Mouse (Mus musculus): ENCODE results near the gene Gm44965. TPM values are rescaled to one million over a fixed set of nuclear protein-coding genes. Genes with fewer than 3 reads are reported as not detected.

Gene Gm44965
- polyA plus RNA-seq, 1 experiment: not detected

- WGBS: 81% methylated on average over 10 of the region's 10 CpGs
- no peak overlapping the region for H3K27ac ChIP-seq (ENCODE audit: insufficient read depth, low read depth, low read length)
- TF ChIP-seq CTCF (IDR thresholded peaks at IDR 0.05; ENCODE audit: insufficient read depth, low read depth, low read length): no peak
- TF ChIP-seq POLR2A (IDR thresholded peaks at IDR 0.05; ENCODE audit: insufficient read depth, low read depth, low read length): no peak
These were observed 20.5 kb upstream of the Gm44965 start for GRCm38 (mm10) chr6:48573280-48573679.

DNA sequence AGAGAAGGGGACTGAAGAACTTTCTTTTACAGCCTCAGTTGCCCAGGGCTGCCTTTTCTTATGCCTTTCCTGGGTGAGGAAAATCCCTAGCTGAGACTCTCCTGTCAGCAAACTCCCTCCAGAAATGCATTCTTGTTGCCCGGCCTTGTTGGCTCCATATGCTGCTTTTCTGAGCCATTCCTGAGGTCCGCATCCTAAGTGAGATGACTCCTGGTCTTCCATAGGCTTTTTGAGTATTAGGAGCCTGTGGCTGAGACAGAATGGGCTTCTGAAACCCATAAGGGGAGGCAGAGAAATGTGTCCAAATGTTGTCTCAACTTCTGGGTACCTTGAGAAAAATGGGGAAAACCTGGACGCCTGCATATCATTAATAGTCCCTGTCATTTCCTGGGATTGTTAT lies 19.8 kb upstream of the Gm44965 start:
- no peak for TF ChIP-seq CTCF (IDR thresholded peaks at IDR 0.05; ENCODE audit: insufficient read depth, low read depth, low read length)
- Histone ChIP-seq H3K4me1 (ENCODE audit: control insufficient read depth, insufficient read depth, low read length) (peaks cover 8% of the 10 kb centered on the region), H3K27ac (ENCODE audit: insufficient read depth, low read depth, low read length) (no peak overlapping the region), H3K4me3 (ENCODE audit: insufficient read depth, low read depth, low read length) (no peak overlapping the region)
- WGBS: 85% methylated on average over 3 of the region's 3 CpGs

More at GRCm38 (mm10) chr6:48573280-48573679, 20.5 kb upstream of the Gm44965 start:
- Histone ChIP-seq H3K4me3 (ENCODE audit: insufficient read depth, low read depth, low read length) (no peak overlapping the region), H3K4me1 (ENCODE audit: control insufficient read depth, insufficient read depth, low read length) (peaks cover 14% of the 10 kb centered on the region)

DNA sequence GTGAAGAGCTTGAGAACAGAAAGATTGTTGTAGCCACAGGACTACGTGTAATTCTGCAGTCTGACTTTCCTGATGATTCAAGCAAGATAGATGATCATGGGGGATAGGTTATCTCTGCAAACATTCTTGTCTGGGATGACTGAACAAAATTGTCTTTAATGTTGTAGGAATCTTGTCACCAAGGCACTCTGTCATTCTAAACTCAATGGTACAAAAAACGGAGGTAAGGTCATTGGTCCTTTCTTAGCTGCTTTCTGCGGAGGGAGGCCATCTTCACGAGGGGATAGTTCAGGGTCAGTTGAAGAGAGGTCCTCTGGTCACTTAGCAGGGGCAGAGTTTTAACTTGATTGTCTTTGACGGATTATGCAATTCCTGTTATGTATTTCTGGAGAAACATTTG lies 15.0 kb upstream of the Gm44965 start:
- TF ChIP-seq CTCF (IDR thresholded peaks at IDR 0.05; ENCODE audit: insufficient read depth, low read depth, low read length) (no peak), POLR2A (IDR thresholded peaks at IDR 0.05; ENCODE audit: insufficient read depth, low read depth, low read length) (no peak)
- no peak overlapping the region for H3K27ac ChIP-seq (ENCODE audit: insufficient read depth, low read depth, low read length)
- no peak overlapping the region for H3K4me3 ChIP-seq (ENCODE audit: insufficient read depth, low read depth, low read length)
- peaks cover 2% of the 10 kb centered on the region; the same call in 1 of the 2 replicates for H3K4me1 ChIP-seq (ENCODE audit: control insufficient read depth, insufficient read depth, low read length)
- WGBS: 73% methylated on average over 5 of the region's 5 CpGs

- H3K4me3 ChIP-seq (ENCODE audit: insufficient read depth, low read depth, low read length): no peak overlapping the region
- TF ChIP-seq CTCF (IDR thresholded peaks at IDR 0.05; ENCODE audit: insufficient read depth, low read depth, low read length) (no peak), POLR2A (IDR thresholded peaks at IDR 0.05; ENCODE audit: insufficient read depth, low read depth, low read length) (no peak)
- WGBS: 15% methylated on average over 5 of the region's 5 CpGs
- peaks cover 2% of the 10 kb centered on the region; the same call in 1 of the 2 replicates for H3K4me1 ChIP-seq (ENCODE audit: control insufficient read depth, insufficient read depth, low read length)
- no peak overlapping the region for H3K27ac ChIP-seq (ENCODE audit: insufficient read depth, low read depth, low read length)
These were observed 14.5 kb upstream of the Gm44965 start for GRCm38 (mm10) chr6:48579215-48579648.

- WGBS: 27% methylated on average over 3 of the region's 3 CpGs
These were observed 12.5 kb upstream of the Gm44965 start for GRCm38 (mm10) chr6:48581257-48581656.

GRCm38 (mm10) chr6:48582037-48582436 lies 11.7 kb upstream of the Gm44965 start:
- TF ChIP-seq POLR2A (IDR thresholded peaks at IDR 0.05; ENCODE audit: insufficient read depth, low read depth, low read length) (no peak), CTCF (IDR thresholded peaks at IDR 0.05; ENCODE audit: insufficient read depth, low read depth, low read length) (no peak)
- Histone ChIP-seq H3K4me3 (ENCODE audit: insufficient read depth, low read depth, low read length) (no peak overlapping the region), H3K4me1 (ENCODE audit: control insufficient read depth, insufficient read depth, low read length) (peaks cover 2% of the 10 kb centered on the region; the same call in 1 of the 2 replicates), H3K27ac (ENCODE audit: insufficient read depth, low read depth, low read length) (no peak overlapping the region)
- 55% methylated on average over 3 of the region's 3 CpGs for WGBS

More at GRCm38 (mm10) chr6:48581257-48581656, 12.5 kb upstream of the Gm44965 start:
- H3K4me3 ChIP-seq (ENCODE audit: insufficient read depth, low read depth, low read length): no peak overlapping the region
- H3K27ac ChIP-seq (ENCODE audit: insufficient read depth, low read depth, low read length): no peak overlapping the region
- H3K4me1 ChIP-seq (ENCODE audit: control insufficient read depth, insufficient read depth, low read length): peaks cover 2% of the 10 kb centered on the region; the same call in 1 of the 2 replicates
- TF ChIP-seq POLR2A (IDR thresholded peaks at IDR 0.05; ENCODE audit: insufficient read depth, low read depth, low read length) (no peak), CTCF (IDR thresholded peaks at IDR 0.05; ENCODE audit: insufficient read depth, low read depth, low read length) (no peak)

GRCm38 (mm10) chr6:48589194-48589750 lies 4.5 kb upstream of the Gm44965 start, which contains the start of gene Gm45021:
TSS of gene Gm45021 (plus strand) at chr6:48589610.
- 26% methylated on average over 6 of the region's 6 CpGs for WGBS
- no peak within 1 kb of the TSS; the same call in 1 of the 2 replicates for H3K27ac ChIP-seq (ENCODE audit: insufficient read depth, low read depth, low read length)

GRCm38 (mm10) chr6:48591221-48591845 lies 2.4 kb upstream of the Gm44965 start:
- TF ChIP-seq CTCF (IDR thresholded peaks at IDR 0.05; ENCODE audit: insufficient read depth, low read depth, low read length): no peak
- no peak for TF ChIP-seq POLR2A (IDR thresholded peaks at IDR 0.05; ENCODE audit: insufficient read depth, low read depth, low read length)
- Histone ChIP-seq H3K4me3 (ENCODE audit: insufficient read depth, low read depth, low read length) (no peak overlapping the region), H3K4me1 (ENCODE audit: control insufficient read depth, insufficient read depth, low read length) (peaks cover 24% of the 10 kb centered on the region), H3K27ac (ENCODE audit: insufficient read depth, low read depth, low read length) (no peak overlapping the region)
- 65% methylated on average over 3 of the region's 3 CpGs for WGBS

More at GRCm38 (mm10) chr6:48589194-48589750, 4.5 kb upstream of the Gm44965 start, which contains the start of gene Gm45021:
- TF ChIP-seq POLR2A (IDR thresholded peaks at IDR 0.05; ENCODE audit: insufficient read depth, low read depth, low read length) (no peak), CTCF (IDR thresholded peaks at IDR 0.05; ENCODE audit: insufficient read depth, low read depth, low read length) (no peak)
- H3K4me1 ChIP-seq (ENCODE audit: control insufficient read depth, insufficient read depth, low read length): peaks cover 11% of the 10 kb centered on the region
- H3K4me3 ChIP-seq (ENCODE audit: insufficient read depth, low read depth, low read length): no peak within 1 kb of the TSS

- peaks cover 28% of the 10 kb centered on the region for H3K4me1 ChIP-seq (ENCODE audit: control insufficient read depth, insufficient read depth, low read length)
- H3K27ac ChIP-seq (ENCODE audit: insufficient read depth, low read depth, low read length): no peak overlapping the region
- TF ChIP-seq CTCF (IDR thresholded peaks at IDR 0.05; ENCODE audit: insufficient read depth, low read depth, low read length) (no peak), POLR2A (IDR thresholded peaks at IDR 0.05; ENCODE audit: insufficient read depth, low read depth, low read length) (no peak)
- whole genome bisulfite sequencing: 87% methylated on average over 6 of the region's 6 CpGs
- H3K4me3 ChIP-seq (ENCODE audit: insufficient read depth, low read depth, low read length): no peak overlapping the region
These were observed 1.9 kb upstream of the Gm44965 start for GRCm38 (mm10) chr6:48591871-48592270.
